Mouse (Mus musculus): ENCODE results near the gene Mob1b. TPM values are rescaled to one million over a fixed set of nuclear protein-coding genes. Genes with fewer than 3 reads are reported as not detected.
A peak's percentile ranks its signal among the peaks of the same experiment; 100 is the strongest.
"Not testable (repeated sequence)": the region's sequence is repeated elsewhere in the genome, so short reads cannot be mapped to it uniquely, and the experiment has no call there.

Gene Mob1b
- polyA plus RNA-seq, 1 experiment from 2014 or later, result 14.7 TPM

GRCm38 (mm10) chr5:88711618-88712224 is 8.9 kb upstream of the Mob1b start:
- H3K4me1 ChIP-seq, result peaks cover 5% of the 10 kb centered on the region; the same call in 1 of the 2 replicates
- no peak overlapping the region for H3K9ac ChIP-seq
- H3K4me2 ChIP-seq, result no peak overlapping the region
- H3K9me3 ChIP-seq (replicated peaks), result no peaks in the 10 kb centered on the region
- H3K36me3 ChIP-seq (ENCODE audit: poor library complexity, severe bottlenecking), result no peaks in the 10 kb centered on the region
- no peaks in the 10 kb centered on the region for H3K27me3 ChIP-seq
- no peak for ATAC-seq
- no peak overlapping the region for H3K27ac ChIP-seq
- 20% methylated on average over 10 of the region's 10 CpGs for WGBS
- no peak overlapping the region for H3K4me3 ChIP-seq

DNA sequence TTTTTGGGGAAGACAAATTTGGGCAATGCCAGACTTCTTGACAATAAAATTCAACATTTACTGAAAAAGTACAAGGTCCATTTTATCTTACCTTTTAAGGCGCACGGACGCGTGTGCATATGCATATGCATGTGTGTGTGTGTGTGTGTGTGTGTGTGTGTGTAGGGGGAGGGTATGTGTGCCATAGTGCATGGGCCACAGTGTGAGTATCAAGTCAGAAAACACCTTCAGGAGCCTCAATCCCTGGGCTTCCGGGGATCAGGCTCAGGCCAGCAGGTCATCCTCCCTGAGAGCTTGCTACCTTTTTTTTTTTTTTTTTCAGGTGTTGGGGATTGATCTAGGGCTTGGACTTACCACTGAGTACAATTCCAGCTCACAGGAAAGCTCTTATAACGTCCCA is 8.3 kb upstream of the Mob1b start:
- Histone ChIP-seq H3K4me2 (no peak overlapping the region), H3K27ac (no peak overlapping the region), H3K36me3 (ENCODE audit: poor library complexity, severe bottlenecking) (no peaks in the 10 kb centered on the region), H3K9me3 (replicated peaks) (no peaks in the 10 kb centered on the region), H3K4me3 (no peak overlapping the region), H3K27me3 (no peaks in the 10 kb centered on the region), H3K4me1 (peaks cover 5% of the 10 kb centered on the region; the same call in 1 of the 2 replicates), H3K9ac (no peak overlapping the region)
- ATAC-seq, result no peak
- WGBS, result 66% methylated on average over 6 of the region's 6 CpGs

GRCm38 (mm10) chr5:88716983-88717382 is 3.7 kb upstream of the Mob1b start:
- H3K9ac ChIP-seq, result no peak overlapping the region
- no peaks in the 10 kb centered on the region for H3K36me3 ChIP-seq (ENCODE audit: poor library complexity, severe bottlenecking)
- H3K4me1 ChIP-seq, result peaks cover 9% of the 10 kb centered on the region
- no peak for ATAC-seq
- H3K9me3 ChIP-seq (replicated peaks), result no peaks in the 10 kb centered on the region
- no peak overlapping the region for H3K4me3 ChIP-seq
- H3K27me3 ChIP-seq, result no peaks in the 10 kb centered on the region
- 77% methylated on average over 2 of the region's 2 CpGs for WGBS
- no peak overlapping the region for H3K27ac ChIP-seq
- H3K4me2 ChIP-seq, result no peak overlapping the region

DNA sequence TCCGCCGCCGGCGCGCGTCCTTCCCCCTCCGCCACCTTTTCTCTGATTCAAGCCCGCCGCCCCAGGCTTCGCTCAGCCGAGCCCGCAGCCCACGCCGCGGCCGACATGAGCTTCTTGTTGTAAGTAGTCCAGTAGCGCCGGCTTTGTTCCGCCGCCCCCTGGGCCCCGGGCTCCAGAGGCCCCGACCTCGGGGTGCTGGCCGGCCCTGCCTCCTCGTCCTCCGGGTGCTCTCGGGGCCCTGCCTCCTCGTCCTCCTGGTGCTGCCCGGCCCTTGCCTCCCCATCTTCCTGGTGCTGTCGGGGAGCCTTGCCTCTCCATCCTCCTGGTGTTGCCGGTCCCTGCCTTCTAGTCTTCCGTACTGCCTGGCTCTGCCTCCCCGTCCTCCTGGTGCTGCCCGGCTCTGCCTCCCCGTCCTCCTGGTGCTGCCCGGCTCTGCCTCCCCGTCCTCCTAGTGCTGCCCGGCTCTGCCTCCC is 384 bp downstream of the Mob1b start:
- H3K27me3 ChIP-seq, result no peaks in the 10 kb centered on the region
- H3K36me3 ChIP-seq (ENCODE audit: poor library complexity, severe bottlenecking), result no peaks in the 10 kb centered on the region
- ATAC-seq, result peak; percentile 82
- peak overlapping the region; percentile 99 for H3K4me3 ChIP-seq
- peak overlapping the region; percentile 97 for H3K4me2 ChIP-seq
- no peaks in the 10 kb centered on the region for H3K9me3 ChIP-seq (replicated peaks)
- peaks cover 30% of the 10 kb centered on the region for H3K4me1 ChIP-seq
- 0% methylated on average over 20 of the region's 38 CpGs for WGBS
- H3K27ac ChIP-seq, result peak overlapping the region; percentile 95
- H3K9ac ChIP-seq, result peak overlapping the region; percentile 98

DNA sequence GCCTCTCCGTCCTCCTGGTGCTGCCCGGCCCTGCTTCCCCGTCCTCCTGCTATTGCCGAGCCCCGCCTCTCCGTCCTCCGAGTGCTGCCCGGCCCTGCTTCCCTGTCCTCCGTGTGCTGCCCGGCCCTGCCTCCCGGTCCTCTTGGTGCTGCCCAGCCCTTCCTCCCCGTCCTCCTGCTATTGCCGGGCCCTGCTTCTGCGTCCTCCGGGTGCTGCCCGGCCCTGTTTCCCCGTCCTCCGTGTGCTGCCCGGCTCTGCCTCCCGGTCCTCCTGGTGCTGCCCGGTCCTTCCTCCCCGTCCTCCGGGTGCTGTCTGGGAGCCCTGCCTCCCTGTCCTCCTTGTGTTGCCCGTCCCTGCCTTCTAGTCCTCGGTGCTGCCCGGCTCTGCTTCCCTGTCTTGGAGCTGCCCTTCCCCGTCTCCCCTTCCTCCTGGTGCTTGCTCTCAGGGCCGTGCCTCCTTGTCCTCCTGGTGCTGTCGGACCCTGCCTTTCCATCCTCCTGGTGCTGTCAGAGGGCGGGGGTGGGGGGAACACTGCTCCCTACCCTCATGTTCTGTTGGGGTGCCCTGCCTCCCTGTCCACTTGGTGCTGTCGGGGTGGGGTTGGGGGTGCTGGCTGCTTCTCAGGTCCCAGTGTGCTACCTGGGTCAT is 1.0 kb downstream of the Mob1b start:
- peak overlapping the region; percentile 95 for H3K27ac ChIP-seq
- no peaks in the 10 kb centered on the region for H3K27me3 ChIP-seq
- ATAC-seq, result peak; percentile 44
- 2% methylated on average over 31 of the region's 31 CpGs for WGBS
- no peaks in the 10 kb centered on the region for H3K9me3 ChIP-seq (replicated peaks)
- H3K9ac ChIP-seq, result peak overlapping the region; percentile 98
- peaks cover 30% of the 10 kb centered on the region for H3K4me1 ChIP-seq
- H3K4me2 ChIP-seq, result peak overlapping the region; percentile 97
- H3K36me3 ChIP-seq (ENCODE audit: poor library complexity, severe bottlenecking), result no peaks in the 10 kb centered on the region
- peak overlapping the region; percentile 99 for H3K4me3 ChIP-seq

- H3K36me3 ChIP-seq (ENCODE audit: poor library complexity, severe bottlenecking), result no peaks in the 10 kb centered on the region
- H3K27ac ChIP-seq, result peak overlapping the region; percentile 95; the same call in 1 of the 2 replicates
- H3K9ac ChIP-seq, result peak overlapping the region; percentile 98
- 34% methylated on average over 4 of the region's 4 CpGs for WGBS
- H3K27me3 ChIP-seq, result no peaks in the 10 kb centered on the region
- peak overlapping the region; percentile 99 for H3K4me3 ChIP-seq
- H3K4me2 ChIP-seq, result peak overlapping the region; percentile 97
- ATAC-seq, result no peak
- peaks cover 30% of the 10 kb centered on the region for H3K4me1 ChIP-seq
- H3K9me3 ChIP-seq (replicated peaks), result no peaks in the 10 kb centered on the region
These were observed 1.6 kb downstream of the Mob1b start for GRCm38 (mm10) chr5:88722213-88722600.

- no peak for ATAC-seq
- 83% methylated on average over 3 of the region's 3 CpGs for WGBS
- no peaks in the 10 kb centered on the region for H3K9me3 ChIP-seq (replicated peaks)
- H3K27ac ChIP-seq, result no peak overlapping the region
- no peak overlapping the region for H3K9ac ChIP-seq
- no peak overlapping the region for H3K4me3 ChIP-seq
- no peaks in the 10 kb centered on the region for H3K27me3 ChIP-seq
- H3K36me3 ChIP-seq (ENCODE audit: poor library complexity, severe bottlenecking), result no peaks in the 10 kb centered on the region
- peaks cover 30% of the 10 kb centered on the region for H3K4me1 ChIP-seq
- no peak overlapping the region for H3K4me2 ChIP-seq
These were observed 3.4 kb downstream of the Mob1b start for GRCm38 (mm10) chr5:88724030-88724429.

DNA sequence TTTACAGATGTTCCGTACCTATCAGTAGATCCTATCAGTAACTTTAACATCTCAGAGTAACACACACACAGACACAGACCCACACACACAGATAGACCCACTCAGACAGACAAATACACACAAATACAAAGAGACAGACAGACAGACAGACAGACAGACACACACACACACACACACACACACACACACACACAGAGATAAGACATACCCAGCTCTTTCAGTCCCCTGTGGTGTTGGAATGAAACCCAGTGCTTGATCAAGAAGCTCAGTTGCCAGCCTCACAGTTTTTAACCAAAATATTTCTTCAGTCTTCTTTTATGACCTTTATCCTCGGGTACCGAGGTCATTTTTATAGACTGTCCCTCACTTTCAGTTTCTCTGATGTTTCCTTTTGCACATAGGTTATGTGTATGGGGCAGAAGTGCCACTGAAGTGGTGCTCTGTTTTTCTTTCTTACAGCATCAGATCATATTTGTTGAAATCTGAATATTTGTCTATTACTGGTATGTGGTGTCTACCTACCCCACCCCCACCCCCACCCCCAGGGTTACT is 7.0 kb downstream of the Mob1b start:
- H3K4me3 ChIP-seq, result no peak overlapping the region
- no peaks in the 10 kb centered on the region for H3K27me3 ChIP-seq
- WGBS, result 88% methylated on average over 3 of the region's 3 CpGs

DNA sequence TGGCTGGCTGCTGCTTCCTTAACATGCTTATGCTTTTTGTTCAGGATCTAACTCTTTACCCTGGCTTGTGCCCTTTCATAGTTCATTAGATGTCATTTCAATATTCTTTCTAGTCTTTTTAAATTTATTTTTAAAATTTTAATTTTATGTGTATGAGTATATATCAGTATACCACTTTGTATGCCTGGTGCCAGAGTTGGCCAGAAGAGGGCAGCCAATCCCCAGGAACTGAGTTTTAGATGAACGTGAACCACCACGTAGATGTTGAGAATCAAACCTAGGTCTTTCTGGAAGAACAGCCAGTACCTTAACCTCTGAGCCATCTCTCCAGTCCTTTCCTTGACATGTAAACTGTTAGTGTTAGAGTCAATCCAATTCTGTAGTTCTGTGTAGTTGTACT is 14.1 kb downstream of the Mob1b start:
- Histone ChIP-seq H3K4me3 (no peak overlapping the region), H3K4me2 (no peak overlapping the region), H3K27ac (no peak overlapping the region), H3K9me3 (replicated peaks) (no peaks in the 10 kb centered on the region), H3K4me1 (no peaks in the 10 kb centered on the region), H3K27me3 (no peaks in the 10 kb centered on the region), H3K9ac (no peak overlapping the region), H3K36me3 (ENCODE audit: poor library complexity, severe bottlenecking) (peaks cover 1% of the 10 kb centered on the region; the same call in 1 of the 2 replicates)
- WGBS, result 99% methylated on average over 2 of the region's 2 CpGs
- no peak for ATAC-seq

More for the DNA sequence above, 7.0 kb downstream of the Mob1b start:
- Histone ChIP-seq H3K9me3 (replicated peaks) (no peaks in the 10 kb centered on the region), H3K4me1 (peaks cover 16% of the 10 kb centered on the region), H3K9ac (no peak overlapping the region), H3K27ac (no peak overlapping the region), H3K4me2 (no peak overlapping the region), H3K36me3 (ENCODE audit: poor library complexity, severe bottlenecking) (no peaks in the 10 kb centered on the region)
- ATAC-seq, result no peak

DNA sequence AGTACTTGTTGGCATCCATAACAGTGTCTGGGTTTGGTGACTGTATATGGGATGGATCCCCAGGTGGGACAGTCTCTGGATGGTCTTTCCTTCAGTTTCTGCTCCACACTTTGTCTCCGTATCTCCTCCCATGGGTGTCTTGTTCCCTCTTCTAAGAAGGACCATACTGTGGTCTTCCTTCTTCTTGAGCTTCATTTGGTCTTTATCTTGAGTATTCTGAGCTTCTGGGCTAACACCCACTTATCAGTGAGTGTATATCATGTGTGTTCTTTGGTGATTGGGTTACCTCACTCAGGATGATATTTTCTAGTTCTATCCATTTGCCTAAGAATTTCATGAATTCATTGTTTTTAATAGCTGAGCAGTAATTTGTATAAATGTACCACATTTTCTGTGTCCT is 20.4 kb downstream of the Mob1b start:
- not testable (repeated sequence) for H3K27me3 ChIP-seq; H3K4me1 ChIP-seq; H3K27ac ChIP-seq; ATAC-seq; H3K9ac ChIP-seq; H3K9me3 ChIP-seq (replicated peaks); H3K4me3 ChIP-seq; H3K4me2 ChIP-seq
- peaks cover 21% of the 10 kb centered on the region; the same call in 1 of the 2 replicates for H3K36me3 ChIP-seq (ENCODE audit: poor library complexity, severe bottlenecking)
- 100% methylated on average over 1 of the region's 1 CpGs for WGBS

GRCm38 (mm10) chr5:88747774-88748173 is 27.1 kb downstream of the Mob1b start:
- Histone ChIP-seq H3K9ac (no peak overlapping the region), H3K27ac (no peak overlapping the region), H3K4me1 (no peaks in the 10 kb centered on the region), H3K4me3 (no peak overlapping the region), H3K36me3 (ENCODE audit: poor library complexity, severe bottlenecking) (peaks cover 24% of the 10 kb centered on the region), H3K4me2 (no peak overlapping the region), H3K27me3 (no peaks in the 10 kb centered on the region), H3K9me3 (replicated peaks) (no peaks in the 10 kb centered on the region)
- 90% methylated on average over 1 of the region's 1 CpGs for WGBS
- ATAC-seq, result no peak

GRCm38 (mm10) chr5:88753199-88753598 is 32.5 kb downstream of the Mob1b start:
- H3K9ac ChIP-seq, result no peak overlapping the region
- H3K36me3 ChIP-seq (ENCODE audit: poor library complexity, severe bottlenecking), result peaks cover 19% of the 10 kb centered on the region
- H3K27ac ChIP-seq, result no peak overlapping the region
- no peaks in the 10 kb centered on the region for H3K9me3 ChIP-seq (replicated peaks)
- H3K4me1 ChIP-seq, result no peaks in the 10 kb centered on the region
- no peak overlapping the region for H3K4me2 ChIP-seq
- ATAC-seq, result no peak
- WGBS, result 89% methylated on average over 4 of the region's 4 CpGs
- H3K27me3 ChIP-seq, result no peaks in the 10 kb centered on the region
- no peak overlapping the region for H3K4me3 ChIP-seq

Data from forebrain, embryonic 13.5 days (tissue).